Mouse (Mus musculus): ENCODE results near the gene Dnah5.

DNA sequence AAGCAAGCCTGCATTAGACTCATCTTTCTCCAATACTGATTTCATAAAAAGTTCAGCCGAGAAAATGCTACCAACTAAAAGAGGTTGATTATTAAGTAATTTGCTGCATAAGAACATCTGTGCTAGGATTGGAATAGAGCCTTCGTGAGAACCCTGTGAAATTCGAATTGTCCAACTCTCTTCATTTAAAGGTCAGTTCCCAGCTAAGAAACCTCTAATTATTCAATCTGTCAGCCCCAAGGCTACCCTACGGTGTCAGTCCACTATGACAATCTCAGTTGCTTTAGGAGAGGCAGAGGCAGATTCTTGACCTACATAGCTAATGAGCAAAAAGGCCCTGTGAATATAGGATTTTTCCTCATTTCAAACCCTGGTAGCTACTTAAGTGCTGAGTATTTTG is 191.9 kb downstream of the Dnah5 start:
- no peak for TF ChIP-seq CTCF (IDR thresholded peaks at IDR 0.05; ENCODE audit: extremely low read depth, insufficient read depth, insufficient read length, insufficient replicate concordance)
- no peak for TF ChIP-seq POLR2A (IDR thresholded peaks at IDR 0.05; ENCODE audit: low read depth, low read length)

All from spleen, adult 2 months (tissue).